In genomic region chr3:63493563-63493962, GRCm38 (mm10) we compare ENCODE assay signal across 25 mouse cellular contexts. TPM values are rescaled to one million over a fixed set of nuclear protein-coding genes. Genes with fewer than 3 reads are reported as not detected.
DNase-seq lines count a peak whose midpoint lies in the region; ATAC-seq and TF ChIP-seq lines count a peak whose summit lies in the region.
"Had no signal": no experiment of that assay in that cellular context is flagged by ENCODE, and none has a peak within 500 bp of the region (broad histone marks: within the 10 kb centered on the region; RNA-seq: fewer than 3 reads in every experiment).

No protein-coding gene starts in this region.

- TF ChIP-seq EP300 in stomach, postnatal 0 days (optimal IDR thresholded peaks at IDR 0.05): no peak

- H3K4me3 ChIP-seq in kidney, embryonic 16.5 days (ENCODE audit: low read length): no peak overlapping the region
- no peak overlapping the region for H3K4me3 ChIP-seq in stomach, embryonic 14.5 days (ENCODE audit: low read depth, low read length)
- H3K4me3 ChIP-seq in stomach, postnatal 0 days (ENCODE audit: low read depth, low read length): no peak overlapping the region
- H3K4me3 ChIP-seq: intestine, embryonic 15.5 days; layer of hippocampus, adult 2 months; limb, embryonic 15.5 days; neural tube, embryonic 12.5 days had no signal

- H3K4me1 ChIP-seq in kidney, embryonic 16.5 days (ENCODE audit: insufficient read depth, low read length): no peaks in the 10 kb centered on the region
- H3K4me1 ChIP-seq in stomach, embryonic 14.5 days (ENCODE audit: control insufficient read depth, insufficient read depth, low read length): no peaks in the 10 kb centered on the region
- H3K4me1 ChIP-seq in stomach, postnatal 0 days (replicated peaks; ENCODE audit: control insufficient read depth, insufficient read depth): no peaks in the 10 kb centered on the region
- H3K4me1 ChIP-seq: intestine, embryonic 15.5 days; neural tube, embryonic 12.5 days had no signal

- no peaks in the 10 kb centered on the region for H3K36me3 ChIP-seq in kidney, embryonic 16.5 days (ENCODE audit: insufficient read depth, low read length)
- H3K36me3 ChIP-seq in stomach, embryonic 14.5 days (ENCODE audit: control insufficient read depth, insufficient read depth, low read length): no peaks in the 10 kb centered on the region
- no peaks in the 10 kb centered on the region for H3K36me3 ChIP-seq in stomach, postnatal 0 days (ENCODE audit: control insufficient read depth, insufficient read depth, low read length)
- H3K36me3 ChIP-seq: intestine, embryonic 15.5 days; limb, embryonic 15.5 days; neural tube, embryonic 12.5 days had no signal

- WGBS in kidney, embryonic 16.5 days: 61% methylated on average over 4 of the region's 4 CpGs
- WGBS in stomach, embryonic 14.5 days: 66% methylated on average over 4 of the region's 4 CpGs
- WGBS in stomach, postnatal 0 days: 55% methylated on average over 4 of the region's 4 CpGs

- no peak overlapping the region for H3K9ac ChIP-seq in kidney, embryonic 16.5 days (replicated peaks; ENCODE audit: low read length)
- H3K9ac ChIP-seq in stomach, embryonic 14.5 days (replicated peaks; ENCODE audit: low read depth, low read length): no peak overlapping the region
- H3K9ac ChIP-seq in stomach, postnatal 0 days (ENCODE audit: low read length): no peak overlapping the region
- H3K9ac ChIP-seq: hindbrain, embryonic 14.5 days; intestine, embryonic 15.5 days; limb, embryonic 15.5 days; neural tube, embryonic 12.5 days had no signal

- peak overlapping the region; percentile 50 for H3K27ac ChIP-seq in kidney, embryonic 16.5 days (ENCODE audit: low read length)
- H3K27ac ChIP-seq in stomach, embryonic 14.5 days (ENCODE audit: low read length): no peak overlapping the region
- no peak overlapping the region for H3K27ac ChIP-seq in stomach, postnatal 0 days (replicated peaks)
- H3K27ac ChIP-seq: hindbrain, embryonic 14.5 days; intestine, embryonic 15.5 days; layer of hippocampus, adult 2 months; limb, embryonic 15.5 days; neural tube, embryonic 12.5 days had no signal

- no peak for TF ChIP-seq CTCF in stomach, postnatal 0 days (IDR thresholded peaks at IDR 0.05; ENCODE audit: low read depth)

- peak; percentile 21; the same call in 1 of the 2 replicates for ATAC-seq in kidney, embryonic 16.5 days (ENCODE audit: low FRiP score, low TSS enrichment)
- ATAC-seq in stomach, embryonic 14.5 days (ENCODE audit: insufficient number of reproducible peaks, insufficient read depth, low FRiP score, low read depth): peak; percentile 6; the same call in 1 of the 2 replicates
- ATAC-seq in stomach, postnatal 0 days (ENCODE audit: low FRiP score, low TSS enrichment): no peak
- ATAC-seq: forebrain, embryonic 14.5 days; intestine, embryonic 15.5 days had no signal

- no peaks in the 10 kb centered on the region for H3K27me3 ChIP-seq in kidney, embryonic 16.5 days (ENCODE audit: insufficient read depth, low read length)
- H3K27me3 ChIP-seq in stomach, embryonic 14.5 days (ENCODE audit: control insufficient read depth, insufficient read depth, low read length): no peaks in the 10 kb centered on the region
- H3K27me3 ChIP-seq in stomach, postnatal 0 days (ENCODE audit: control insufficient read depth, insufficient read depth, low read length): no peaks in the 10 kb centered on the region
- H3K27me3 ChIP-seq: intestine, embryonic 15.5 days; limb, embryonic 15.5 days; neural tube, embryonic 12.5 days had no signal

- no peak for DNase-seq in kidney, postnatal 10 days
- no peak for DNase-seq in stomach, postnatal 0 days (ENCODE audit: low spot score)
- DNase-seq in forelimb bud, embryonic 11.5 days (ENCODE audit: low read depth, low spot score): peak; percentile 53
- no peak for DNase-seq in T-cell, adult 2 months (ENCODE audit: low spot score)
- DNase-seq in adrenal gland, adult 2 months: no peak
- DNase-seq: cerebellum, adult 11-12 months; cerebellum, postnatal 36 days; right cerebral cortex, postnatal 25 days; thymus, postnatal 25 days had no signal

- no peak overlapping the region for H3K4me2 ChIP-seq in kidney, embryonic 16.5 days (replicated peaks; ENCODE audit: low read depth, low read length)
- no peak overlapping the region for H3K4me2 ChIP-seq in stomach, embryonic 14.5 days (replicated peaks; ENCODE audit: low read depth, low read length)
- H3K4me2 ChIP-seq in stomach, postnatal 0 days (replicated peaks; ENCODE audit: low read depth): no peak overlapping the region
- H3K4me2 ChIP-seq: heart, embryonic 11.5 days; hindbrain, embryonic 14.5 days; intestine, embryonic 15.5 days; limb, embryonic 15.5 days; neural tube, embryonic 12.5 days had no signal

- H3K9me3 ChIP-seq in kidney, embryonic 16.5 days (ENCODE audit: low read length): no peaks in the 10 kb centered on the region
- H3K9me3 ChIP-seq in stomach, embryonic 14.5 days (ENCODE audit: control insufficient read depth, low read depth, low read length): no peaks in the 10 kb centered on the region
- no peaks in the 10 kb centered on the region for H3K9me3 ChIP-seq in stomach, postnatal 0 days (ENCODE audit: control insufficient read depth, low read length)
- H3K9me3 ChIP-seq: intestine, embryonic 15.5 days; limb, embryonic 15.5 days; neural tube, embryonic 12.5 days had no signal

RNA-seq across cellular contexts. Expression of gene Gm34302, which starts 9.9 kb away (rescaled TPM):
- not detected in 2 replicates for polyA plus RNA-seq in kidney, embryonic 16.5 days (2015; fragmentation: Nextera tagmentation; extraction: Ambion mirVana)
- polyA plus RNA-seq in stomach, embryonic 14.5 days (2014; fragmentation: Nextera tagmentation; extraction: Ambion mirVana): not detected in 2 replicates
- not detected in 2 replicates for polyA plus RNA-seq in stomach, postnatal 0 days (2015; fragmentation: Nextera tagmentation; extraction: Ambion mirVana)
- total RNA-seq in adrenal gland, adult 2 months (2021): not detected
- polyA plus RNA-seq in adrenal gland, adult 2 months (2012; rRNA removed): not detected in 2 replicates
- total RNA-seq: adrenal gland, adult 18-20 months; ES-E14; layer of hippocampus, adult 2 months; left cerebral cortex, adult 18-20 months; megakaryocyte, adult 5-6 weeks; monocyte, adult 5-6 weeks had no signal
- polyA plus RNA-seq: forebrain, embryonic 14.5 days; hindbrain, embryonic 14.5 days; intestine, embryonic 15.5 days; liver, embryonic 16.5 days; neural tube, embryonic 12.5 days; testis, adult 2 months had no signal
